Mouse (Mus musculus): ENCODE data around the gene Arhgap10.

Gene Arhgap10

DNA sequence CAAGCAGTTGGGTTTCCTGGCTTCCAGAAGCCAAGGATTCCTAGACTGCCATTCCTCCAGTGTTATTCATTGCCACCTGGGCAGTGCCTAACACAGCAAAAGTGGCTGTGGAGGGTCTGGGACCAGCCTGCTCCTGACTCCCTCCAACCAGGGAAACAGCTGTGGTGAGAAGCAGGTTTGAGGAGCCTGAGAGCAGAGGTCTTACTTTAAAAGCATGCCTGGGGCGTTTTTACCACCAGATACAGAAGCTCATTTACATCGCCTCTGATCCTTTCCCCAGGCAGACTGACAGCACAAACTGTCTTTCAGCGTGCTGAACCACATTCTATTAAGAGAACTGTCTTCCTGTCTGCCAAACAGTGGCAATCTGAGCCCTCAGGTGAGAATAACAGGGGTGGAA, 237.8 kb downstream of the Arhgap10 start:
- Histone ChIP-seq H3K36me3 (ENCODE audit: control insufficient read depth, insufficient read depth, low read length, poor library complexity, severe bottlenecking) (no peaks in the 10 kb centered on the region), H3K27me3 (ENCODE audit: control insufficient read depth, insufficient read depth, low read length, poor library complexity, severe bottlenecking) (no peaks in the 10 kb centered on the region)
- no peak for DNase-seq (ENCODE audit: low read depth, low spot score)

DNA sequence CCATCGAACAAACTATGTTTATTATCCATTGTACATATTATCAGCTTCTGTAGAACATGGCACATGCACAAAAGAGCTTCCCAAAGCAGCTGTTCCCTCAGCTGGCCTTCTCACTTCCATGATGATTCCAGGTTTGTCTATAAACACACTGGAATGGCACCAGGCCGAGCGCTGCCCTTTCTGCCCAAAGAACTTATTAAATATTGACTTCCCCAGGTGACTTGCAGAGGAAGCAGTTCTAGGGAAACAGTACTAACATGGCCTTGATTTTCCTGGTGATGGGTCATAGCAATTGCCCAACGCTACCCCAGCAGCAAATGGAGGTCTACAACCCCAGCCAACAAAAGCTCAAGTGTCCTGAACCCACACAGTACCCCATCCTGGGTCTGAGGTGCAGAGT, 239.5 kb downstream of the Arhgap10 start:
- DNase-seq (ENCODE audit: low read depth, low spot score) = no peak
- H3K36me3 ChIP-seq (ENCODE audit: control insufficient read depth, insufficient read depth, low read length, poor library complexity, severe bottlenecking) = no peaks in the 10 kb centered on the region
- no peaks in the 10 kb centered on the region for H3K27me3 ChIP-seq (ENCODE audit: control insufficient read depth, insufficient read depth, low read length, poor library complexity, severe bottlenecking)

DNA sequence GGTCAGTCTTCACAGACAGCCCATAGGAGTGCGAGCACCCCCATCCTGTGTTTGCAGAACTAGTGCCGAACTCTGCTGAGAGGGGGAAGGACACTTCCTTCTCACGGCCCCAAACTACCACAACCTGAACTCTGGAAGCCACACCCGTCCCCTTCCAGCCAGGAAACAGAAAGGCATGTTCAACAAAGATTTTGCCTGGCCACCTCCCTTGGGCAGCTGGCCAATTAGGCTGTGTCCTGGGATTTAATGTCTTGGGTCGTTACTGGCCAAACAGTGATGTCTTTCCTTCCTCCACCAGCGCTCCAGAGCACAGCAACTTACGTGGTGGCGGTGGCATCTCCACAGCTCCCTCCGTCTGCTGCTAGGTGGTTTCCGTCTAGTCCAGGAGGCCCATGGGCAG, 240.9 kb downstream of the Arhgap10 start:
- DNase-seq (ENCODE audit: low read depth, low spot score) = no peak
- no peaks in the 10 kb centered on the region for H3K27me3 ChIP-seq (ENCODE audit: control insufficient read depth, insufficient read depth, low read length, poor library complexity, severe bottlenecking)
- no peaks in the 10 kb centered on the region for H3K36me3 ChIP-seq (ENCODE audit: control insufficient read depth, insufficient read depth, low read length, poor library complexity, severe bottlenecking)

DNA sequence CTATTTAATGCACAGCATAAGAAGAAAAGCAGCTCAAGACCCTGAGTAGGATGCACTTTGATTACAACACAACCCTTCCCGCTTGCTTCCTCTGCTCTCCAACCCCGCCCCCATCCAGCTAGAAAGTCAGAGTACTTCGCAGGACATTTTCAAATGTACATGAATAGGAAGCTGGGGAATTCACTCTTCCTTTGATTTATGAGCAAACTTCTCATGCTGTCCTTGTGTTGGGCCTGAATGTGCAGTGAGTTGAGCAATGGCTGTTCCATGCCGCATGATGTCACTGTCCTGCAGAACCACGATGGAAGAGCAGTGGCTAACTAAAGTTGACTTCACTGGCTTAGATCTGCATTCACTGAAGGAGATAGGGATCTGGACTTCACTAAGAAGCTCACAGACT, 242.2 kb downstream of the Arhgap10 start:
- Histone ChIP-seq H3K27me3 (ENCODE audit: control insufficient read depth, insufficient read depth, low read length, poor library complexity, severe bottlenecking) (no peaks in the 10 kb centered on the region), H3K36me3 (ENCODE audit: control insufficient read depth, insufficient read depth, low read length, poor library complexity, severe bottlenecking) (no peaks in the 10 kb centered on the region)
- DNase-seq (ENCODE audit: low read depth, low spot score) = no peak

DNA sequence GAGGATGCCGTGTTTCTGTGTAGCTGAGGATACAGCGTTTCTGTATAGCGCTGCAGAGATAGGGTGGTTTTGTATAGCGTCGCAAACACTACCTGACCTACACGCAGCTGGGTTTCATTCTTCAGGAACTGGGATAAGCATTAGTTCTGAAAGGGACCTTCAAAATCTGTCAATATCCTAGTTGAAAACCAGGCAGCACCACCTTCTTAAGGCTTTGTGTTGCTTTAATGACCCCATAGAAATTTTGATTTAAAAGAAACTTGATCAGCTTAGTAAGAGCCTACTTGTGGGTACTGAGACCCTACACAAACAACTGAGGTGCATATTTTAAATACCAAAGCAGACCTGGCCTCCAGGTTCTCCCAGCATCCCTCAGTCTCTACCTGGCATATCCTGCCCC, 245.6 kb downstream of the Arhgap10 start:
- Histone ChIP-seq H3K27me3 (ENCODE audit: control insufficient read depth, insufficient read depth, low read length, poor library complexity, severe bottlenecking) (no peaks in the 10 kb centered on the region), H3K36me3 (ENCODE audit: control insufficient read depth, insufficient read depth, low read length, poor library complexity, severe bottlenecking) (no peaks in the 10 kb centered on the region)

DNA sequence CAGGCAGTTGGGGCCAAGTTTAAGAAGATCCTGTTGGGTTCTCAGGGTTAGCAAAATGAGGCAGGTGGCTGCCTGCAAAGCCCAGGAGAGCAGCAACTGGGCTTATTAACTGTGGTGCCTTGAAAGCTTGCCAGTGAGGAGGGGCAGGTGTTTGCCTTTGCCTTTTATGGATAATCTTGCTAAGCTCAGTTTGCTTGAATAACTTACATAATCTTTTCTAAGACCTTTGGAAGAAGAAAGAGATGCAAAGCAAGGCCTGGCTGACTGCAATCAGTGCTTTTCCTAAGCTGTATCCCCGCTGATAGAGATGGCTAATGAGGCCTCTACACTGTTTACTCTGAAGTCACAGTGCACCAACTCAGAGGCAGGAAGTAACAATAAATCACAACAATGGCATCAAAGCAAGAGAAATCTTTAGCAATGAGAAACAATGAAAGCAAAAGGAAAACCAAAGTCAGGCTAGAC, 249.8 kb downstream of the Arhgap10 start:
- no peaks in the 10 kb centered on the region for H3K27me3 ChIP-seq (ENCODE audit: control insufficient read depth, insufficient read depth, low read length, poor library complexity, severe bottlenecking)
- no peaks in the 10 kb centered on the region for H3K36me3 ChIP-seq (ENCODE audit: control insufficient read depth, insufficient read depth, low read length, poor library complexity, severe bottlenecking)
- DNase-seq (ENCODE audit: low read depth, low spot score) = no peak

More for the DNA sequence above, 245.6 kb downstream of the Arhgap10 start:
- DNase-seq (ENCODE audit: low read depth, low spot score) = no peak

DNA sequence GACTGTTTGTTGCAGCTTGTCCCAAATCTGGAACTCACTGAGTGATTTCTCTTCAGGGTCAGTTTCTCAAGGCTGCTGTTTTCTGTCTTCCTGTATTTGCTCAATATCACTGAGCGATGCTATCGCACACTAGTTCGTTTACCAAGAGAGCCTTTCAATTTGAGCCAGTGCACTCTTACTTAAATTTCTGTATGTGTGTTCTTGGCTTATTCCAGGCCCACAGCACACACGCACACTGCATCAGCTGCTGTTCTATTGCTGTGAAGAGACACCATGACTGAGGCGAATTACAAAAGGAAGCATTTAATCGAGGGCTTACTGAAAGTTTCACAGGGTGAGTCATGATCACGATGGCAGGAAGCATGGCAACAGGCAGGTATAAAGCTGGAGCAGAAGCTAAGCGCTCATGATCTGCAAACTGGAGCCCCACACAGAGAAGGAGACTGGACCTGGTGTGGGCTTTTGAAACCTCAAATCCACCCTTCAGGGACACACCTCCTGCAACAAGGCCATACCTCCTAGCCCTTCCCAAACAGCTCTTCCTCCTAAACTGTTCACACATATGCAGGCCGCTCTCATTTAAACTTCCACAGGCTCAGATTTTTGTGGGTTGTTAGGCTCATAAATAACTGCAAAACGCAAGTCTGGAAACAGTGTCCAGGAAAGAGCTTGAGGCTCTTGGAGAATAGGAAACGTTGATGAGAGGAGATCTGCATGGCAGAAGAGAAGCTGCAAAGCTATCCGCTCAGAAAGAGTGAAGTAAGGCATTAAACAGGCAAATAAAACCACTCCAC, 255.3 kb downstream of the Arhgap10 start:
- Histone ChIP-seq H3K27me3 (ENCODE audit: control insufficient read depth, insufficient read depth, low read length, poor library complexity, severe bottlenecking) (no peaks in the 10 kb centered on the region), H3K36me3 (ENCODE audit: control insufficient read depth, insufficient read depth, low read length, poor library complexity, severe bottlenecking) (no peaks in the 10 kb centered on the region)
- no peak for DNase-seq (ENCODE audit: low read depth, low spot score)

DNA sequence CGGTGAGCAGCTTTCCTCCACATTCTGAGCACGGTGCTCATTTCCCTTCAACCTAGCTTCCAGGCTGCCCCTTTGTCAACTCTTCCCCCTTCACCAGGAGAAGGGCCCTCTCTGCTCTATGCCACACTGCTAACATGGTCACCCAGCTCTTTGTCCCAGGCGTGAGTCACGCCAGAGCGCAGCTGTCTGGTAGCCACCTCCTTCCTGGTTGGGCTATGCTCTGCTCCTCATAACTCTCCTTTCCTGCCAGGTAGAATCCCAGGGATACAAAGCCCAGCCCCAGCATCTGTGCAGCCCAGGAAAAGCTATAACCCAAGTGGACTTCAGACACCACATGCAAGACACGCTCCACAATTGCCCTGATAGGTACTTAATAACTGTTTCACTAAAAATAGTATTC, 256.5 kb downstream of the Arhgap10 start:
- no peak for DNase-seq (ENCODE audit: low read depth, low spot score)
- Histone ChIP-seq H3K36me3 (ENCODE audit: control insufficient read depth, insufficient read depth, low read length, poor library complexity, severe bottlenecking) (no peaks in the 10 kb centered on the region), H3K27me3 (ENCODE audit: control insufficient read depth, insufficient read depth, low read length, poor library complexity, severe bottlenecking) (no peaks in the 10 kb centered on the region)

DNA sequence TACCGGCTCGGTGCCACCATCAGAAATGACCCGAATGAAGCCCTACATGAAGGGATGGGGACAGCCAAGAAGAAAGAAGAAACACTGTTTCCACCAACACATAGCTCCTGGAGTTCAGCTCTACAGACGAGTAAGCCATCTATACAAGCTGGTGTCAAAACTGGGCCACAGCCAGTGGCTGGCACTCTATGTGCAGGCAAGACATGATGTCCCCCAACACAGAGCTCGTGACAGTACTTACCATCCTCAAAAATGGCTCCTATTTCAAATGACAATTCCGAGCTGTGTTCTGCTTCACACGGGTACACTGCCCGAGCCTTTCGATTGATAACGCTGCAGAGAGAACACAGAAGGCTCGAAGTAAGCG, 260.7 kb downstream of the Arhgap10 start:
- no peaks in the 10 kb centered on the region for H3K27me3 ChIP-seq (ENCODE audit: control insufficient read depth, insufficient read depth, low read length, poor library complexity, severe bottlenecking)
- no peak for DNase-seq (ENCODE audit: low read depth, low spot score)
- H3K36me3 ChIP-seq (ENCODE audit: control insufficient read depth, insufficient read depth, low read length, poor library complexity, severe bottlenecking) = no peaks in the 10 kb centered on the region

DNA sequence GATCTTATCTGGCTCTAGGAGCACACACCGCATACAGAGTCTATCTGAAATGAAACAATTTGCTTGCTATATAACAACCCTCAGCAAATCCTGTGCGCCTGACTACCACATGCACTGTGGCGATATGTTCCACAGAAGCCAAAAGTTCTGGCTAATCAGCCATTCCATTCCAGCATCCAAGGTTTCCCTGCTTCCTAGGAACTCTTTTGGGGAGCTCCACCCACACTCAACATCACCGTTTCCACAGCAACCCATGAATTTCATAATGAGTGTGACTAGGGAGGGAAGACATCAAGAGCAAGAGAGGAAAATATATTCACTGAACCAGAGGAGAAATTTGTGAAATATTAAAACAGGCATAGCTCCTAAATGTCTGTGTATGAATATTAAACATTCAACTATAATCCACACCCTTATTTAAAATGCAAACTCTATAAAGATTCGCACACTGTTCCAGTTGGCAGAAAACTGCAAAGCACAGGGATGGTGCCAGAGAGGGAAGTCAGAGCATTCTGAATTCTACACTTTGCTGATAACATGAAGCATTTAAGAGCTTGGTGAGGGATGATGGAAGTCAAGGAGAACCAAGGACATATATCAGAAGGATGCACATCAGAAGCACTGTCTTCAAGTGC, 261.2 kb downstream of the Arhgap10 start:
- no peaks in the 10 kb centered on the region for H3K36me3 ChIP-seq (ENCODE audit: control insufficient read depth, insufficient read depth, low read length, poor library complexity, severe bottlenecking)
- no peak for DNase-seq (ENCODE audit: low read depth, low spot score)
- H3K27me3 ChIP-seq (ENCODE audit: control insufficient read depth, insufficient read depth, low read length, poor library complexity, severe bottlenecking) = no peaks in the 10 kb centered on the region

DNA sequence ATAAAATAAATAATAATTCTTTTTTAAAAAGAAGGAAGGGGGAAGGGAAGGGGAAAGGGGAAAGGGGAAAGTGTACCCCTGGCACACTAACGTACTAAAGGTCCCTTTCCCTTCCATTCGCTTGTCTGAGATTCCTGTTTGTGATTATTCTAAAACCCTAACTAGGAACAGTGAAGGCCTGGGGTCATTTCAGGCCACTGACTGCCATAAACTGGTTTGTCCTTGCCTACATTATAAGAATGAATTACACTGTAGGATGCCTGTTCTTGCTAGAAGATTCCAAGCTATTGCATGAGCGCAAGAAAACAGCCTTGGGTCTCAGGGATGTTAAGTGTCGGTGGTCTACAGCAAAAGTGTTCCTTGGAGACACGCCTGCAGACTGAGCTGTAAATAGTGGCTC, 263.3 kb downstream of the Arhgap10 start:
- H3K27me3 ChIP-seq (ENCODE audit: control insufficient read depth, insufficient read depth, low read length, poor library complexity, severe bottlenecking) = no peaks in the 10 kb centered on the region
- H3K36me3 ChIP-seq (ENCODE audit: control insufficient read depth, insufficient read depth, low read length, poor library complexity, severe bottlenecking) = no peaks in the 10 kb centered on the region
- DNase-seq (ENCODE audit: low read depth, low spot score) = no peak

DNA sequence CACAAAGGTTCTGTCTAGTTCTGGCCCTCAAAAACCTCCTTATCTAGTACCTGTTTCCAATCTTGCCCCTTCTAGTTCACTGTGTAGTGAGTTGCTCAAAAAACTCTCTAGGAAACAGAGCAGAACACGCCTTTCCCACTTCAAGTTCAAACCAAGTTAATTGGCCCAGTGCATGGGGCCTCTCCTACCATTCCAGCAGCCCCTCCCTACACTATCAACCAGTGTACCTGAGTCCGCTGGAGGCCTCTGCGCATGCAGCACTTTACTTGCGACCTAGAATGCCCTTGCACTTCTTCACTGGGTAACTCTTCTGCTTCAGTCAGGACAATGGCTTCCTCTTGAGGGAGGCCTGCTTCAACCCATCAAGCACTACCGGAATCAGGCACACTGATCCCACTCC, 266.6 kb downstream of the Arhgap10 start:
- Histone ChIP-seq H3K27me3 (ENCODE audit: control insufficient read depth, insufficient read depth, low read length, poor library complexity, severe bottlenecking) (no peaks in the 10 kb centered on the region), H3K36me3 (ENCODE audit: control insufficient read depth, insufficient read depth, low read length, poor library complexity, severe bottlenecking) (no peaks in the 10 kb centered on the region)
- no peak for DNase-seq (ENCODE audit: low read depth, low spot score)

DNA sequence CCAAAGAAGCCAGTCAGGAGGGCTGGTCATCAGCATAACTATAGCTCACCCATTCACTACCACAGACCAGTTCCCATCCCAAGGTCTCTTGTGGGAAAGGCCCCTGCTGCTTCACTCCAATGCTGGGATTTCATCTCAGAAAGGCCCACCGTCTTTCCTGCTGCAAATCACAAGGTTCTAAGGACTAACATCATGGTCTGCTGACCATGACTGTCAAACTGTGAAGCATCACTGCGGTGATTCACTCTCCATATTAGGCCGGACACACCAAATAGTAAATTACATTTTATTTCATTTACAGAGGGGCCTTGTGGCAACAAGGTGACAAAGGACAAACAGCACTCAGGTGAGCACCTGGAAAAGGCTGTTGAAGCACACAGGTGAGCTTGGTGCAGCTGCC, 267.7 kb downstream of the Arhgap10 start:
- DNase-seq (ENCODE audit: low read depth, low spot score) = no peak
- Histone ChIP-seq H3K27me3 (ENCODE audit: control insufficient read depth, insufficient read depth, low read length, poor library complexity, severe bottlenecking) (no peaks in the 10 kb centered on the region), H3K36me3 (ENCODE audit: control insufficient read depth, insufficient read depth, low read length, poor library complexity, severe bottlenecking) (no peaks in the 10 kb centered on the region)

DNA sequence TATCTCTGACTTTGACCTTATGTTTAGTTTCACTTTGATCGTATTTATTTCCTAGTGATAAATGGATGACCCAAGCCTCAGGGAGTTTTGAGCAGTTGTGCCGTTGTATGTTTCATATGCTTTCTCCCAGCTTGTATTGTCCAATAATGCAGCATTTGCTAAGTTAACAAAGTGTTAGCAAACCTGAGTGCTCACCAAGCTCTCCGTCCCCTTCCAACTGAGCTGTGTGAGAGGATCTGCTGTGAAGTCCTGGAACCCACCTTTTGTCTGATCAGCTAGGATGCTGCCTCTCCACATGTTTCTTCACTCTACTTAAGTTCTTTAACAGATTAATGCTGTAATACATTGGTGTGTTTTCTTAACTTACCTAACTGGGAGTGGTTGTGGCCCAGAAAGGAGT, 276.4 kb downstream of the Arhgap10 start:
- no peaks in the 10 kb centered on the region for H3K27me3 ChIP-seq (ENCODE audit: control insufficient read depth, insufficient read depth, low read length, poor library complexity, severe bottlenecking)
- no peak for DNase-seq (ENCODE audit: low read depth, low spot score)
- no peaks in the 10 kb centered on the region for H3K36me3 ChIP-seq (ENCODE audit: control insufficient read depth, insufficient read depth, low read length, poor library complexity, severe bottlenecking)

DNA sequence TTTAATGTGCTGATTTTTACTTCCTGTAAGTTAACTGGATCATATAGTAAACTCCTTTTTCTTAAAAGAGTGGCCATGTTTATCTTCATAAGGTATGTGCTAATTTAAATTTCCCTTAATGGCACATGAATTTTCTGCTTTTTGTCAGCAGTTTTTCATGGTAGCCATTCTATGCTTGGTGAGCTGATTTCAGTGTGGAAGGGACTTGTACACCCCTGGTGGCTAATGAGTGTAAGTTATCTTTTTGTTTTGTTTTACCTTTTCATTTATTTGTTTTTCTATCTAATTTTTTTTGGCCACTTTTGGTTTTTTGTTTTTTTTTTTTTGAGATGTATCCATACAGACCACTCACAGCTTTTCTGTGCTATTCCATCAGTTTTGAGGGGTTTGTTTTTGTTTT, 278.3 kb downstream of the Arhgap10 start:
- DNase-seq (ENCODE audit: low read depth, low spot score) = no peak
- Histone ChIP-seq H3K27me3 (ENCODE audit: control insufficient read depth, insufficient read depth, low read length, poor library complexity, severe bottlenecking) (no peaks in the 10 kb centered on the region), H3K36me3 (ENCODE audit: control insufficient read depth, insufficient read depth, low read length, poor library complexity, severe bottlenecking) (no peaks in the 10 kb centered on the region)

DNA sequence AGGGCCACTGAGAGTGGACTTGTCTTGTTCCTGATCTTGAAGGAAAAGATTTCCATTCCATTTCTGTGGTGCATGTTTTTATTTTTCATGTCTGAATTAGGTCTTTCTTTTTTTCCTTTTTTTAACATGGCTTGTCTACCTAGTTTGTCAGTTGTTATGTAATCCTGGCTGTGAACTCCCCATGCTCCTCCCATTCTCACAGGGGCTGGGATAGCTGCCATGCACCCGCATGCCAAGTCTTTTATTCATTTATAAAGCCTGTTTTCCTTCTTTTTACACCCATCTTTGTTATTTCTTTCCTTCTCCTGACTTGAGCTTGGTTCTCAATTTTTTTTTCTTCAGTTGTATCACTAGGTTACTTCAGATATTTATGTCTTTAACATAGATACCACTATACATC, 281.1 kb downstream of the Arhgap10 start:
- no peak for DNase-seq (ENCODE audit: low read depth, low spot score)
- Histone ChIP-seq H3K36me3 (ENCODE audit: control insufficient read depth, insufficient read depth, low read length, poor library complexity, severe bottlenecking) (no peaks in the 10 kb centered on the region), H3K27me3 (ENCODE audit: control insufficient read depth, insufficient read depth, low read length, poor library complexity, severe bottlenecking) (no peaks in the 10 kb centered on the region)

Measured in splenic B cell, adult 2 months (primary cell).